Mouse (Mus musculus) liver, embryonic 12.5 days (tissue): ENCODE data around the gene 4930568D16Rik. TPM values are rescaled to one million over a fixed set of nuclear protein-coding genes. Genes with fewer than 3 reads are reported as not detected.

Source experiments
- ATAC-seq: fragments of 200-750 bp; cut with Nextera tagmentation; 2 replicates; pipeline ENCODE4 v1.8.0; 2017; ENCODE audit warnings: moderate number of reproducible peaks, mild to moderate bottlenecking, moderate library complexity
- H3K27ac ChIP-seq: fragments of 300-500 bp; sonication (generic); 2 replicates; pipeline ENCODE4 v1.5.1; 2016; ENCODE audit warnings: mild to moderate bottlenecking
- H3K27me3 ChIP-seq: fragments of 300-500 bp; sonication (generic); replicated peaks from 2 replicates; pipeline ENCODE4 v1.6.1; 2016; ENCODE audit warnings: mild to moderate bottlenecking, moderate library complexity
- H3K36me3 ChIP-seq: fragments of 300-500 bp; sonication (generic); 2 replicates; pipeline ENCODE4 v1.6.1; 2016; ENCODE audit warnings: mild to moderate bottlenecking, moderate library complexity
- H3K4me1 ChIP-seq: fragments of 300-500 bp; sonication (generic); 2 replicates; pipeline ENCODE4 v1.6.1; 2016
- H3K4me2 ChIP-seq: fragments of 300-500 bp; sonication (generic); 2 replicates; pipeline ENCODE4 v1.6.1; 2016; ENCODE audit warnings: mild to moderate bottlenecking, moderate library complexity
- H3K4me3 ChIP-seq: fragments of 300-500 bp; sonication (generic); 2 replicates; pipeline ENCODE4 v1.5.1; 2016; ENCODE audit warnings: mild to moderate bottlenecking, moderate library complexity
- H3K9ac ChIP-seq: fragments of 300-500 bp; sonication (generic); 2 replicates; pipeline ENCODE4 v1.6.1; 2016; ENCODE audit warnings: mild to moderate bottlenecking, moderate library complexity
- H3K9me3 ChIP-seq: fragments of 300-500 bp; sonication (generic); replicated peaks from 2 replicates; pipeline ENCODE4 v1.6.1; 2016; ENCODE audit warnings: mild to moderate bottlenecking, moderate library complexity
- WGBS: fragments of 180-500 bp; shearing (Covaris S2); methylation state at CpG from one replicate; pipeline ENCODE4 v1.1.7; 2016; ENCODE audit not compliant: insufficient replicate concordance; 5-methylcytosine and 5-hydroxymethylcytosine counted together
- polyA plus RNA-seq: library from polyadenylated mRNA; unstranded; fragments of >200 nt; fragmentation: Nextera tagmentation; extraction: Ambion mirVana; gene quantifications from 2 replicates; pipeline ENCODE4 v1.2.1, GENCODE M21; 2016

The 4930568D16Rik gene
- polyA plus RNA-seq, 1 experiment from 2014 or later: not detected

DNA sequence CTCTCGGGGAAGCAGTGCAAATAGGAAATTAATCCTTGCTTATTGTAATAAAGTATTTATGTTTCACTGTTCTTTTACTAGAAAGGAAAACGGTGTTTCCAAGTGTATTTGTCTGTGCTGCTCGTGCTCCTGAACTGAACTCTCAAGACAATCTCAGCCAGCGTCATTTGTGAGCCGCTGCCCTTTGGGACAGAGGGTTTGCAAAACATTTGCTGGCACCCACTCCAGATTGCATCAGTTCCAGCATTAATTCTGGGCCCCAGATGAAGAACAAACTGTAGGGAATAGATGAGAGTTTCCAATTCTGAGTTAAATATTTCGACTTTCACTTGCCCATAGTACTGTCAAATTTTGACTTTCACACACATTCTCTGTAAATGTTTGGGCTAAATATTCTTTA, 28.8 kb downstream of the 4930568D16Rik start:
- WGBS: 74% methylated on average over 6 of the region's 6 CpGs
- Histone ChIP-seq H3K4me2 (no peak overlapping the region), H3K36me3 (peaks cover 10% of the 10 kb centered on the region), H3K27ac (peak overlapping the region; percentile 67), H3K27me3 (no peaks in the 10 kb centered on the region; the same call in none of the 2 replicates), H3K9me3 (no peaks in the 10 kb centered on the region), H3K4me3 (no peak overlapping the region), H3K9ac (no peak overlapping the region), H3K4me1 (peaks cover 29% of the 10 kb centered on the region)
- no peak for ATAC-seq

DNA sequence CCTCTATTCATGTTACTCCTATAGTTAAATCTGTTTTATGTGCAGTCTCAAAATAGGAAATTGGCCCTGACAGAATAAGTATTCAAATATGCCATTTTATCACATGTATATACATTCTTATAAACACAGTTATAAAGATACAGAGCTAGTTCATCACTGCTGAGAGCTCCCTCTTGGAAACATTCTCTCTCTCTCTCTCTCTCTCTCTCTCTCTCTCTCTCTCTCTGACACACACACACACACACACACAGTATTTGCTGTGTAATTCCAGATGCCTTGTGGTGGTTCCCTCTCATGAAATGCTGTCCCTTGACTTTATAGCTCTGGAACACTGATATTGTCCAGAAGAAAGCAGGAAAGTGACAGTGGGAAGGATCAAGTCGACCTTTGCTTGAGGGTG, 29.5 kb downstream of the 4930568D16Rik start:
- Histone ChIP-seq H3K27ac (peak overlapping the region; percentile 67; the same call in 1 of the 2 replicates), H3K36me3 (peaks cover 12% of the 10 kb centered on the region), H3K9me3 (no peaks in the 10 kb centered on the region), H3K4me2 (no peak overlapping the region), H3K4me1 (peaks cover 36% of the 10 kb centered on the region), H3K27me3 (no peaks in the 10 kb centered on the region; the same call in 1 of the 2 replicates), H3K4me3 (no peak overlapping the region), H3K9ac (no peak overlapping the region)
- no peak for ATAC-seq
- 66% methylated on average over 1 of the region's 1 CpGs for WGBS

DNA sequence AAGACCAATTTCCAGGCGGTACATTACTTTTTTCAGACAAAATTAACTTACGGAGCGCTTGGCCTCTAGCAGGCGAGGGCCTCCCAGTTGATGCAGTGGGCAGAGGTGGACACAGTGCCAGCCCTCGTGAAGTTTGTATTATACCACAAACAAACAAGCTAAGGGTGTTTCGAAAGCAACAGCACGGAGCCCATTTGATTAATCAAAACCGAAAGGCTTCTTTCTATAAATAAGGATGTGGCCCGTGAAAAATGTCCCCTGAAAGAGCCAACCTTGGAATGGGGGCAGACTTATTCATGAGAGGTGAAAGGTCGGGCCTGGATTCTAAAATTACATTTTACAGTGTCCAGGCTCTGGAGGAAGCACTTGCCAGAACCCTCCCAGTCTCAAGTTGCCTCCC, 30.1 kb downstream of the 4930568D16Rik start:
- H3K4me2 ChIP-seq: peak overlapping the region; percentile 81

DNA sequence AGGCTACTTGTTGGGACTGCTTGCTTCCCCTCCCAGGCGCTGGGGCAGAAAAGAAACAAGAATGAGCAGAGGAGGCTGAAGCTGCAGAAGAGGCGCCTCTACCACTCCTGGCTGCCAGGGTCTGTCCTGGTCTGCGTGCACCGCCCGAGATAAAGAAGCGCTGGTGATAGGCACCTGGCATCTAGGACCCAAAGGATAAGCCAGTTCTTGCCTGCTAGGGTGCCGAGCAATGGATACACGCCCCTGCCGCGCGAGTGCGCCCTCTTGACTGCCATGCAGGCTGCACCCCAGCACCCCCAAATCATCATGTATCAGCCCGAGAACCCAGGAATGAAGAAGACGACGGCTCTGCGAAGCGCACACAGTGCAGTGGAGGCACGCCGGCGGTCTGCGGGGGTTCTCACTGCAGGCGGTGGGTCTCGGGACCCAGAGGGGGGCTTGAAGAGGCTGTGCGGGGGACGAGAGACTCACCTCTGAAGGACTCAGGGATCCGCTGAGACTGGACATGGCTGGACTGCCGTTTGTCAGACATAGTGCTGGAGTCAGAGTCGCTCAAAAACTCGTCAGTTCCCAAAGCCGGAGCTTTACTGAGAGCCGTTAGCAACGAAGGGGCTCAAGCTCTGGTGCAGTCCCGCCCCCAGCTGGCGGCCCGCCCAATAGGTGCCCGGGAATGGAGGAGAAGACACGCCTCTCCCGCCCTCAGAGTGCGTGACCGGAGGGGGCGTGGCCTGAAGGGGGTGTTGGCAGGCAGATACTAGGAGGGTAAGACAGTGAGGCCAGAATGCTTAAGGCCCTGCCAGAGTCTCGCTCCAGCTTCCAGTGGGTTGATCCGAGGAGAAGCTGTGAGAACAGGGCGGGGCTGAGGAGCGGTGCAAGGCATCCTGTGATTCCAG, 30.9 kb downstream of the 4930568D16Rik start, which contains the start of gene Stom:
TSS of gene Stom (minus strand) at position 589 of the 893 bp plus-strand sequence.
- Histone ChIP-seq H3K27me3 (no peaks in the 10 kb centered on the region; the same call in 1 of the 2 replicates), H3K4me1 (peaks cover 50% of the 10 kb centered on the region), H3K36me3 (peaks cover 26% of the 10 kb centered on the region), H3K9ac (peak within 1 kb of the TSS; percentile 97), H3K4me2 (peak within 1 kb of the TSS; percentile 81), H3K4me3 (peak within 1 kb of the TSS; percentile 90), H3K9me3 (no peaks in the 10 kb centered on the region), H3K27ac (peak within 1 kb of the TSS; percentile 100)
- peak; percentile 94 for ATAC-seq
- WGBS: under 1% methylated on average over 45 of the region's 45 CpGs

More for the DNA sequence above, 30.1 kb downstream of the 4930568D16Rik start:
- Histone ChIP-seq H3K9ac (peak overlapping the region; percentile 70), H3K27me3 (no peaks in the 10 kb centered on the region; the same call in 1 of the 2 replicates), H3K4me3 (peak overlapping the region; percentile 90), H3K27ac (peak overlapping the region; percentile 100), H3K4me1 (peaks cover 42% of the 10 kb centered on the region), H3K36me3 (peaks cover 19% of the 10 kb centered on the region), H3K9me3 (no peaks in the 10 kb centered on the region)
- WGBS: 63% methylated on average over 10 of the region's 10 CpGs
- ATAC-seq: no peak

DNA sequence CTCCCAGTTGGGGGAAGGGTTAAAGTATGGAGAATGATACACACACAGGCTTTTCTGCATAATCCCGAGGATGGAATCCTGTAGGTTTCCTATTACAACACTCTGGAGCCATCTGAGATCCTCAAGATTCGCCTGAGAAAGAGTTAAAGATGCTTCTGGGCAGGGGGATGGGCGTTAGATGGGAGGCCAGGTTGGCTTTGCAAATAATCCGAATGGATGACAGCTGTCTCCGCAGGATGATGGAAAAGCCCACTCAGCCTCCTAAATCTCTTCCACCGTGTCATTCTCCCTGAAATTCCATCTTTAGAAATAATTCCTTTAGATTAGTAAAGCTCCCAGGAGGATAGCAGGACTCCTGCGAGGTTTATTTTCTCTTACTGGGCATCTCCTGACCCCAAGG, 31.9 kb downstream of the 4930568D16Rik start:
- Histone ChIP-seq H3K9me3 (no peaks in the 10 kb centered on the region), H3K4me1 (peaks cover 60% of the 10 kb centered on the region), H3K4me3 (peak overlapping the region; percentile 90), H3K9ac (peak overlapping the region; percentile 97), H3K27me3 (no peaks in the 10 kb centered on the region), H3K27ac (peak overlapping the region; percentile 100), H3K36me3 (peaks cover 31% of the 10 kb centered on the region), H3K4me2 (peak overlapping the region; percentile 81)
- no peak for ATAC-seq
- 16% methylated on average over 7 of the region's 7 CpGs for WGBS

DNA sequence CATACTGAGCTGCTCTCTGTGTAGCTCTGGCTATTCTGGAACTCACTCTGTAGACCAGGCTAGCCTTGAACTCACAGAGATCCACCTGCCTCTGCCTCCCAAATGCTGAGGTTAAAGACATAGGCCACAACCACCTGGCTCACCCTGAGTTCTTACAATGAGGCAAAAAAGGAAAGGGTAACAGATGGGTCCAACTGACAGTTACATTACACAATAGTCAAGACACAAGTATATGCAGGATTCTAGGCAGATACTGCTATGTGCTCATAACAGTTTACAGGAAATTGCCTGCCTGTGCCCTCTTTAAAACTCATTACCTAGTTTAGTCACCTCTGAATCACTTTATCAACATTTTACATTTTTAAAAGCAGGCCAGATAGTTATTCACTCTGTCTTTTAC, 33.9 kb downstream of the 4930568D16Rik start:
- no peaks in the 10 kb centered on the region for H3K27me3 ChIP-seq
- peak overlapping the region; percentile 97 for H3K9ac ChIP-seq
- H3K4me3 ChIP-seq: peak overlapping the region; percentile 90
- peaks cover 77% of the 10 kb centered on the region for H3K4me1 ChIP-seq
- no peak for ATAC-seq
- no peaks in the 10 kb centered on the region for H3K9me3 ChIP-seq
- peaks cover 48% of the 10 kb centered on the region for H3K36me3 ChIP-seq
- peak overlapping the region; percentile 100 for H3K27ac ChIP-seq
- H3K4me2 ChIP-seq: peak overlapping the region; percentile 81

DNA sequence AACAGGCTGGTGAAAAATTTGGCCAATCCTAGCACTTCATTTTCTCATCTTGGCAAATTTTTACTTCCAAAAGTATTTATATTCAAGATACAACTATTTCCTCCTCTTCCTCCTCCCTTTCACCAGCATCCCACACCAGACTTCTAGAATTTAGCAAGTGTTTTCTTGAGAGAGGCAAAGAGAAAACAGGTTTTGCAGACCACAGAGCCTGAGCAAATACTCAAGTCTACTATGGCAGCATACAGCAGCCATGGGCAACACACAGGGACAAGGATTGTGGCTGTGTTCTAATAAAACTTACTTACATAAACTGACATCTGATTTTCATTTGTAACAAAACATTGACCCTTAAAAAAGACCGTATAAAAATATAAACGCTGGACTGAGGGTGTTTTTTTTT, 36.3 kb downstream of the 4930568D16Rik start:
- Histone ChIP-seq H3K36me3 (peaks cover 61% of the 10 kb centered on the region), H3K9ac (no peak overlapping the region), H3K4me2 (peak overlapping the region; percentile 81), H3K4me1 (peaks cover 88% of the 10 kb centered on the region), H3K27ac (peak overlapping the region; percentile 71), H3K27me3 (no peaks in the 10 kb centered on the region), H3K4me3 (no peak overlapping the region), H3K9me3 (no peaks in the 10 kb centered on the region)
- no peak for ATAC-seq
- 71% methylated on average over 2 of the region's 2 CpGs for WGBS

DNA sequence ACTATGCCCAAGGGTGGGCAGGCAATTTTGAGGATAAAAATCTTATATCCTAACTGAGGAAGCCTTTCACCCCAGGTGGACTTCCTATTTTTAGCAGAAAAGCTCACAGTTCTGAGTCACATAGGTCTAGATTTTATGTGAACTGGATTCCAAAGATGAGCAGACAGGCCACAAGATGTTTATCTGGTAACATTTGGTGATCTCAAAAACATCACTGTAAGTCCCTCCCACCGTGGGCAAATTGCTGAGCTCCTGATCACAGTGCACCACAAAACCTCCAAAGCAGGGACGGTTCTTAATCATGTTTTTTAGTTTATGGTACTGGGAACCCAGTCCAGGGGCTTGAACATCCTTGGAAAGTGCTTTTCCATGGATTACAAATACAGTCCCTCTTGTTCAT, 38.5 kb downstream of the 4930568D16Rik start:
- H3K4me2 ChIP-seq: peak overlapping the region; percentile 73
- peaks cover 75% of the 10 kb centered on the region for H3K36me3 ChIP-seq
- H3K4me3 ChIP-seq: no peak overlapping the region
- H3K27ac ChIP-seq: peak overlapping the region; percentile 98
- WGBS: 43% methylated on average over 2 of the region's 2 CpGs
- H3K9ac ChIP-seq: peak overlapping the region; percentile 74
- H3K4me1 ChIP-seq: peaks cover 99% of the 10 kb centered on the region
- no peak for ATAC-seq
- no peaks in the 10 kb centered on the region for H3K9me3 ChIP-seq
- H3K27me3 ChIP-seq: no peaks in the 10 kb centered on the region

DNA sequence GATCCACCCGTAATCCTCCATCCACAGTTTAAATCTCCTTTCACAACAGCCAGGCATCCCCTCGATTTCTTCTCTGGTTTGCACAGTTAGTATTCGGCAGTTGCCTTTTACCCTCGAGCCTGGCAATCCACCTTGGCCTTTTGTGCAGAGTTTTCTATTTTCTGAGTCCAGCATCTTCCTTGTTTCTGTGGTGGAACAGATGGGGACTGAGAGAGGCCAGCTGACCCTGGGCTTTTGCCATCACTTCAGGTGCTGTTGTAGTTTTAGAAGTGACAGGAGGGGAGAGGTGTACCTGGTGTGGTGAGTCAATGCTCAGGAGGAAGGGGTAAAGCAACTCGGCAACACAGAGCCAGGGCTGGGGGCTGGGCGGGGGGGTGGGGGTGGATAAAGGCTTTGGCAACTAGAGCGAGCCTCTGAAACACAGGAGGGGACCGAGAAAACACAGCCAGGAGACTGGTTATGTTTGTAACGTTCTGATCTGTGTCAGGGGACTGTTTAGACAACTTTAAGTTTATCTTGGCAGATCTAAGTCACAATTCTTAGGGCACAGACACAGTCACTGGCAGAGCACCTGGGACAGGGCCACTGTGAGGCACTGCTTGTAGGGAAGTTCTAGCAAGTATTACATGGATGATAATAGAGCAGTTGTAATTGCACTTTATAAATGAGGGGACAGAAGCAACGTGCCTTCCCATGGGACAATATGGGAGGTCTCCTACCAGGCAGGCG, 39.3 kb downstream of the 4930568D16Rik start:
- peaks cover 81% of the 10 kb centered on the region for H3K36me3 ChIP-seq
- H3K4me3 ChIP-seq: peak overlapping the region; percentile 41

DNA sequence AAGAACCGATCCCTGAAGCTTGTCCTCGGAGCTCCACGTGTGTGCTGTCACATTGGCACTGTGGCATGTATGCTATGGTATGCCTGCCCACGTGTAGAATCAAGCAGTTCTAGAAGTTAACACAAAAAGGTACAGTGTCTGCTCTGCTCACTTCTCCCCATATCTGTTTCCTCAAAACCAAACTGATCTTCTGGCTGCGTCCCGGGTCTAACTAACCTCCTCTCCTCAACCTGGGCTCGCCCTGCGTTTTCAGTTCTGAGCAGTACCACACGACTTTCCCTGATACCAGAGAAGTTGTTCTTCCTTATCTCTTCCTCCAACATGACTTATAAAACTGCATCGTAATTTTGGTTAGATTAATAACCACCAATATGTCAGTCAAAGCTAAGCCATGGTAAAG, 39.9 kb downstream of the 4930568D16Rik start:
- Histone ChIP-seq H3K4me2 (peak overlapping the region; percentile 73), H3K4me1 (peaks cover 99% of the 10 kb centered on the region)
- 18% methylated on average over 10 of the region's 10 CpGs for WGBS

More for the DNA sequence above, 39.3 kb downstream of the 4930568D16Rik start:
- 34% methylated on average over 11 of the region's 11 CpGs for WGBS
- no peak for ATAC-seq
- H3K4me2 ChIP-seq: peak overlapping the region; percentile 73
- H3K27ac ChIP-seq: peak overlapping the region; percentile 98
- no peaks in the 10 kb centered on the region for H3K9me3 ChIP-seq
- peaks cover 99% of the 10 kb centered on the region for H3K4me1 ChIP-seq
- peak overlapping the region; percentile 74 for H3K9ac ChIP-seq
- H3K27me3 ChIP-seq: no peaks in the 10 kb centered on the region

DNA sequence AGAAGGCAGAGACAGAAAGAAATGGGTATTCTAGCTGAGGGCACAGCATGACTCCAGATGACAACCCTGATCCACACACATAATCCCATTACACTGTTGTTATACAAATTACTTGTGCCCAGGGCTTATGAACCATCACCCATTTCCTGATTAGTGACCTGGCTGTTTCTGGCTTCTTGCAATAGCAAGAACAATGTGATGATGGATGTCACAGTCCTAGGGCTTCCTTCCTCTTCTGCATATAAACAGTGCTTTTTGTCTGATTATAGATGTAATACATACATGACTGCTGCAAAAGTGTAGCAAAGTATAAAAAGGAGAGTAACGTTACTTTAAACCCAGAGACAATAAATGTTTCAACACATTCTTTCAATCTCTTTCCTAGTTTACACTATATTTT, 40.6 kb downstream of the 4930568D16Rik start:
- no peaks in the 10 kb centered on the region for H3K27me3 ChIP-seq
- peak overlapping the region; percentile 31 for H3K4me3 ChIP-seq
- ATAC-seq: no peak
- WGBS: 66% methylated on average over 1 of the region's 1 CpGs
- H3K27ac ChIP-seq: peak overlapping the region; percentile 81
- H3K9ac ChIP-seq: peak overlapping the region; percentile 57; the same call in 1 of the 2 replicates
- H3K36me3 ChIP-seq: peaks cover 81% of the 10 kb centered on the region
- H3K9me3 ChIP-seq: no peaks in the 10 kb centered on the region
- H3K4me1 ChIP-seq: peaks cover 99% of the 10 kb centered on the region
- H3K4me2 ChIP-seq: peak overlapping the region; percentile 73

More for the DNA sequence above, 39.9 kb downstream of the 4930568D16Rik start:
- Histone ChIP-seq H3K27me3 (no peaks in the 10 kb centered on the region), H3K27ac (peak overlapping the region; percentile 98), H3K9ac (peak overlapping the region; percentile 74), H3K4me3 (peak overlapping the region; percentile 41), H3K9me3 (no peaks in the 10 kb centered on the region), H3K36me3 (peaks cover 81% of the 10 kb centered on the region)
- ATAC-seq: peak; percentile 82
